Mouse (Mus musculus) megakaryocyte, embryonic 14.5 days (primary cell): ENCODE measurements around the gene Slk.

ENCODE experiments used
- FLI1 ChIP-seq: IDR thresholded peaks from 2 replicates; pipeline ENCODE4 v1.6.1; 2012; ENCODE audit warnings: low read length, inconsistent platforms, mixed read lengths
- GATA1 ChIP-seq: IDR thresholded peaks from 3 replicates; pipeline ENCODE4 v1.6.1; 2012; ENCODE audit warnings: mixed read lengths, low read length, inconsistent platforms, borderline replicate concordance

GRCm38 (mm10) chr19:47627450-47627849 is 48.0 kb downstream of the Slk start:
- TF ChIP-seq GATA1, result no peak
- TF ChIP-seq FLI1, result no peak
